Mouse (Mus musculus): ENCODE measurements around the gene Klk15.
"Not testable (repeated sequence)": the region's sequence is repeated elsewhere in the genome, so short reads cannot be mapped to it uniquely, and the experiment has no call there.

The Klk15 gene

GRCm38 (mm10) chr7:43933440-43933839 is at the start of gene Klk15:
TSS of gene Klk15 (plus strand) at chr7:43933740.
- DNase-seq, result no peak

GRCm38 (mm10) chr7:43891365-43891764 is 42.2 kb upstream of the Klk15 start:
- DNase-seq, result no peak

GRCm38 (mm10) chr7:43891788-43892187 is 41.8 kb upstream of the Klk15 start:
- no peak for DNase-seq

GRCm38 (mm10) chr7:43894836-43895235 is 38.7 kb upstream of the Klk15 start:
- peak; percentile 79 for DNase-seq

GRCm38 (mm10) chr7:43914821-43915220 is 18.7 kb upstream of the Klk15 start:
- no peak for DNase-seq

- no peak for DNase-seq
Measured at GRCm38 (mm10) chr7:43918426-43918825, 15.1 kb upstream of the Klk15 start.

GRCm38 (mm10) chr7:43918871-43919270 is 14.7 kb upstream of the Klk15 start:
- DNase-seq, result no peak

- peak; percentile 62 for DNase-seq
Measured at GRCm38 (mm10) chr7:43919559-43920451, 13.7 kb upstream of the Klk15 start.

- no peak for DNase-seq
Measured at GRCm38 (mm10) chr7:43920582-43920981, 13.0 kb upstream of the Klk15 start.

- no peak for DNase-seq
Measured at GRCm38 (mm10) chr7:43921087-43921486, 12.5 kb upstream of the Klk15 start.

GRCm38 (mm10) chr7:43921941-43922340 is 11.6 kb upstream of the Klk15 start:
- DNase-seq, result no peak

GRCm38 (mm10) chr7:43925985-43926384 is 7.6 kb upstream of the Klk15 start:
- no peak for DNase-seq

- DNase-seq, result no peak
Measured at GRCm38 (mm10) chr7:43928521-43928920, 5.0 kb upstream of the Klk15 start.

GRCm38 (mm10) chr7:43932337-43932736 is 1.2 kb upstream of the Klk15 start:
- no peak for DNase-seq

GRCm38 (mm10) chr7:43934747-43935146 is 1.2 kb downstream of the Klk15 start:
- no peak for DNase-seq

GRCm38 (mm10) chr7:43936551-43936950 is 3.0 kb downstream of the Klk15 start:
- DNase-seq, result no peak

- not testable (repeated sequence) for DNase-seq
Measured at GRCm38 (mm10) chr7:43942293-43942692, 8.8 kb downstream of the Klk15 start.

GRCm38 (mm10) chr7:43944727-43945264 is 11.3 kb downstream of the Klk15 start:
- no peak for DNase-seq

- no peak for DNase-seq
Measured at GRCm38 (mm10) chr7:43950364-43950763, 16.8 kb downstream of the Klk15 start, which contains the start of gene Klk1b8. TSS of gene Klk1b8 (plus strand) at chr7:43950664.

- peak; percentile 31 for DNase-seq
Measured at GRCm38 (mm10) chr7:43952703-43953102, 19.2 kb downstream of the Klk15 start.

- DNase-seq, result no peak
Measured at GRCm38 (mm10) chr7:43966451-43966850, 32.9 kb downstream of the Klk15 start, which contains the start of gene Klk1b1. TSS of gene Klk1b1 (plus strand) at chr7:43966751.

GRCm38 (mm10) chr7:43967058-43967457 is 33.5 kb downstream of the Klk15 start:
- no peak for DNase-seq

GRCm38 (mm10) chr7:43967612-43968011 is 34.1 kb downstream of the Klk15 start:
- DNase-seq, result no peak

GRCm38 (mm10) chr7:43975761-43976160 is 42.2 kb downstream of the Klk15 start, which contains the start of gene Klk1b9:
TSS of gene Klk1b9 (plus strand) at chr7:43976061.
- DNase-seq, result not testable (repeated sequence)

All from right cerebral cortex, postnatal 25 days (tissue).